Mouse (Mus musculus) spleen, adult 10 weeks (tissue): ENCODE data around the gene Ptprk. TPM values are rescaled to one million over a fixed set of nuclear protein-coding genes. Genes with fewer than 3 reads are reported as not detected.

ENCODE experiments used
- polyA plus RNA-seq: library from polyadenylated mRNA; stranded (reverse); fragments of 350-450 nt; fragmentation: Illumina TruSeq; extraction: RNeasy Lipid Tissue Mini Kit (QIAGEN cat#74804); gene quantifications from one replicate; pipeline ENCODE4 v1.2.3, GENCODE M21; 2015; ENCODE audit warnings: low replicate concordance; ENCODE audit not compliant: insufficient read depth

The Ptprk gene
- 4.4 TPM for polyA plus RNA-seq

DNA sequence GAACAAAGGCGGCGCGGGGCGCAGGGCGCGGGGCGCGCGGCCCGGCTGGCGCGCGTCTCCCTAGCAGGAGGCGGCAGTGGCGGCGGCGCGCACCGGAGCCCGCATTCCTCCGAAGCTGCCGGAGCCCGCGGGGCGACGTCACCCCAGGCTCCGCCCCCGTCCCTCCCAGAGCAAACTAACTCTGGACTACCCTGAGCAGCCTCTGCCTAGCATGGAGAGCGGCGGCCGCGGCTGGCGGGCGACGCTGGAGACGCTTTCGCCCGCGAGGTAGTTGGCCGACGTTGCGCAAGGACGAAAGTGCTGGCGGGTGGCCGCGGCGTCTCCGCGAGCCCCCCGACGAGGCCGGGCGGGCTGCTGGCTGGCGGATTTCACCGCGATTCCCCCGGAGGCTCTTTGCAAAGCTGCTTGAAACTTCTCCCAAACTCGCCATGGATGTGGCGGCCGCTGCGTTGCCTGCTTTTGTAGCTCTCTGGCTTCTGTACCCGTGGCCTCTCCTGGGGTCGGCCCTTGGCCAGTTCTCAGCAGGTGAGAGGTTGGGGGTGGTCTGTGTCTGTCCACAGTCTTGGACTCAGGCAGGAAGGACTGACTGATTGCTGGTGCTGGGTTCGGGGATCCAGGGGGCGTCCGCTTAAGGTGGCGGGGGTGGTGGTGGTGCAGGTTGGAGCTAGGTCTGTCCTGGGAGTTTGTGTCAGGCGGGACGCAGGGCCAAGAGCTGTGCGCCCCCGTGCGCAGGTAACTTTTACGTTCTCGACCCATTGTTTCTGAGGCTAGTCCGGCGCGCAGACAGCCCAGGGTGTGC lies at the start of gene Ptprk:
Gene Ptprk, plus strand, starts transcription at position 168 of the 799 bp plus-strand sequence.

